Mouse (Mus musculus): ENCODE data around the gene Ablim1. TPM values are rescaled to one million over a fixed set of nuclear protein-coding genes. Genes with fewer than 3 reads are reported as not detected.
"Not testable (repeated sequence)": the region's sequence is repeated elsewhere in the genome, so short reads cannot be mapped to it uniquely, and the experiment has no call there.

Gene Ablim1
- total RNA-seq, 2 experiments from 2014 or later, result 489 to 510 TPM

DNA sequence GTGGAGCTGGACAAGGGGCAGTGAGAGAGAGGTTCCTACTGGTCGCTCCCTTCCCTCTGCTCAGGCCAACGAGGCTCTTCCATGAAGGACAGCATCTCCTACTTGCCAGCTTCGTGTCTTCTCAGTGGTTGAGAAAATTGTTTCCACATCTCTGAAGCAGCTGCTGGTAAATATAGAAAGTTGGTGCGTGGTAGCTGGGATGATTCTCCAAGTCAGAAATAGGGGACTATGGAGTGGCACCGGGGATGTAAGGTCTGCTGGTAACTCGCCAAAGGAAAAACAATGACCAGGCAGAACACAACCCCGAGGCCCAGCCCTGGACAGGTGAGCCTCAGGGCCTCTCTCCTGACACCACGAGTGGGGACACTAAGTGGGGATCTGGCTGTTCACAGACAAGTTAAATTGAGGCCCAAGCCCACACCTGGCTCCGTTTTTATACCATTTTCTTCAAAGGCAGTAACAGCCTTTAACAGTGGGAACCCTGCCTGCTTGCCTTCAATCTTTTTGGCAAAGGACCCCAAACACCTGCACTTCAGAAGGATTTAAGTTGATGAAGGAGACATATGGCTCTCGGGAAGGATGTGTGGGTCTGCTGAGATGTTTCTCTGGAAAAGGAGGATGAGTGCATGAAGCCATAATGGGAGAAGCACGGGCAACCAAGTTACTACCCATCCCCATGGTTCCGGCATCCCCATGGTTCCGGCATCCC lies 175.7 kb downstream of the Ablim1 start:
- no peak for DNase-seq
- intact Hi-C loops (cut with DNase I), result loop anchor here (1.0 to 10.0 kb wide), 3 partner anchors 189 to 316 kb away; partner anchors contain the start of gene Trub1

DNA sequence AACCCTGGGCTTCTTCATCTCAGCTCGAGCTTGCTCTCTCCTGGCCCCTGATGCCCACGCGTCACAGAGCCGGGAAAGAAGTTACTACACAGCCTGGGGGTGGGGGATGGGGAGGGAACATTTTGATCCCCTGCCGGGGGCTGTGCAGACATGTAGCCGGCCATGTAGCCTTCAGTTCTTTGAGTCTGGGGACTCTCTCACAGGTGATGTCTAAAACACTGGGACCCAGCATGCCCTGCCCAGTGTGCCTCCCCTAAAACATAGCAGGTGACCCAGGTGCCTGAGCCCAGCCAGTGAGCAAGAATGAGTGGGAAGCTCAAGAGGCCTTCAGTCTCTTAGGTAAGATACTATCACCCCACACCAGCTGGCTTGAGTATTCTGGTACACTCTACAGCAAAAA lies 176.2 kb downstream of the Ablim1 start:
- intact Hi-C loops (cut with DNase I), result loop anchor here (1.0 to 10.0 kb wide), 3 partner anchors 190 to 316 kb away; partner anchors contain the start of gene Trub1
- no peak for DNase-seq

DNA sequence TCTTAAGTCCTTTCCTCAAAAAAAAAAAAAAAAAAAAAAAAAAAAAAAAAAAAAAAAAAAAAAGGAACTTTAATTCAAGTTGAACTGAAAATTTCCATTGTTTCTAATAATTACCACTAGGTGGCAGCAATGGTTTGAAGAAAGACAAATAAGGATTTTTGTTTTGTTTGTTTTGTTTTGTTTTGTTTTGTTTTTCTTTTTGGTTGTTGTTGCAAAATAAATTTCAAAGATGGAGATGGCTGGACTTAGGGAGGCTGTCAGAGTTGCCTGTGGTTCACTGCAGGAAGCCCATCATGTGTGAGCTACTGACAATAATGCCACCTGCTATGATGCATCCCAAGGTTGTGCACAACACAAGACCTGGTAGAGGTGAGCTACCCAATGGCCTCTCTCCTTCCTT lies 176.7 kb downstream of the Ablim1 start:
- no peak for DNase-seq
- intact Hi-C loops (cut with DNase I), result loop anchor here (1.0 to 10.0 kb wide), 3 partner anchors 190 to 317 kb away; partner anchors contain the start of gene Trub1

DNA sequence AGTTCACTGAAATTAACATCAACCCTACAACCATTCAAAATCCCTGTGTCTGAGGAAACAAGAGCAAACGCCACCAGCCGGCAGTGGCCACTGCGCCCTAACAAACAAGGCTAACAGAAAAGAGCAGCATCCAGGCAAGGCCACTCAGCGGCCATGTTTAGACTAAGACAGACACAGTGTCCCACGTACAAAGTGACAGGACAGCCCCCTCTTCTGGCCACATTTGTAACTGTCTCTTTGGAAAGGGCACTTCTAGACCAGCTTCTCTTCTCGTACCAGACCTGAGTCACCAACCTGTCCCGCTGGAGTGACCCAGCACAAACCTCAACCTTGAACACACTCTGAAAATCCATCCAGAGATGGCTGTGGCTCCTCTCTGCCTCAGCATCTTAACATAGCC lies 178.5 kb downstream of the Ablim1 start:
- intact Hi-C loops (cut with DNase I), result loop anchor here (1.0 to 10.0 kb wide), 3 partner anchors 70 to 319 kb away; partner anchors contain the start of gene Trub1
- DNase-seq, result peak; percentile 61 to 82

DNA sequence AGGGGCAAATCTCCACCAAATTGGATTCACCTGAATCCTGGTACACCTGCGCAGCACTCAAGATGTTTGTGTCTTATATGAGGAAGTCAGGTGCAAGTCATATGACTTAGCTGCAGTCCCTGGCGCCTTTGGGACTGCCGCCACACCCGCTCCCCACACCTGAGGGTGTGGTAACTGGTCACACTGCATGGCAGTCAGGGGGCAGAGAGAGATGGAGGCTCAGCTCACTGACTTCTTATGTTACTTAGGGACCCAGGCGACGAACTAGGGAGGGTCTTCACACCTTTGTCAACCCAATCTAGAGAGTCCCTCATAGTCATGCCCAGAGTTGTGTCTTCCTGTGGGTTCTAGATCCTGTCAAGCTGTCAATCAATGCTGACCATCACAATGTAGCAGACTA lies 179.1 kb downstream of the Ablim1 start:
- intact Hi-C loops (cut with DNase I), result loop anchor here (1.0 to 10.0 kb wide), 3 partner anchors 69 to 319 kb away; partner anchors contain the start of gene Trub1

DNA sequence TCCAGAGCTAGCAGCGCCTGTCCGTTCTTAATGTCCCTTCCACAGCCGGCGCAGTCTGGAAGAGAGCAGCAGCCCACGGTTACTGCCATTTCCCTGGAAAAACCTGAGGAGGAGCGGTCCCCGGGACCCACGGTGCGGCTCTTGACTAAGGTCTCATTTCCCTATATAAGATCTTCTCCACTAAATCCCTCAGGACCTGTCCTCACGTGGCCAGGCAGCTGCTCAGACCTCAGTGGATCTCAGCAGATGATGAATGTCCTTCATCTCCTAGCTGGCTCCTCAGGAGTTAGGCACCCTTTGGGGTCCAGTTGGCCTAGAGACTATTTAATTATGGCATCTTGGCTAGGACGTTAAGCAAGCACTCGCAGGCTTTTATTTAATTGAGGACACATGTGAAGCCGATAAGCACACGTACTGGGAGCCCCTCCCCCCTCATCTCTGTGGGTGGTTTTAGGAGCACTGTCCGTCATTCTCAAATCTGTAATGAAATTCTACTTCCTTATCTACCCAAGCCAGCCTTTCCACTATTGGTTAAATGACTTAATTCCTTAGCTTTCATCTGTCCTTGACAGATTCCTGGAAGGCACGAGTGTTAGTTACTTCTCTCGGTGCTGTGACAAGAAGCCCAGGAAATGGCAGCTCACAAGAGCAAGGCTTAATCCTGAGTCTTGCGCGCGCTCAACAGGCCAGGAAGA lies 179.9 kb downstream of the Ablim1 start:
- DNase-seq, result peak; percentile 44 to 52
- intact Hi-C loops (cut with DNase I), result loop anchor here (5.0 to 10.0 kb wide), 3 partner anchors 38 to 320 kb away; partner anchors contain the start of gene Trub1

More for the DNA sequence above, 179.1 kb downstream of the Ablim1 start:
- DNase-seq, result not testable (repeated sequence)

DNA sequence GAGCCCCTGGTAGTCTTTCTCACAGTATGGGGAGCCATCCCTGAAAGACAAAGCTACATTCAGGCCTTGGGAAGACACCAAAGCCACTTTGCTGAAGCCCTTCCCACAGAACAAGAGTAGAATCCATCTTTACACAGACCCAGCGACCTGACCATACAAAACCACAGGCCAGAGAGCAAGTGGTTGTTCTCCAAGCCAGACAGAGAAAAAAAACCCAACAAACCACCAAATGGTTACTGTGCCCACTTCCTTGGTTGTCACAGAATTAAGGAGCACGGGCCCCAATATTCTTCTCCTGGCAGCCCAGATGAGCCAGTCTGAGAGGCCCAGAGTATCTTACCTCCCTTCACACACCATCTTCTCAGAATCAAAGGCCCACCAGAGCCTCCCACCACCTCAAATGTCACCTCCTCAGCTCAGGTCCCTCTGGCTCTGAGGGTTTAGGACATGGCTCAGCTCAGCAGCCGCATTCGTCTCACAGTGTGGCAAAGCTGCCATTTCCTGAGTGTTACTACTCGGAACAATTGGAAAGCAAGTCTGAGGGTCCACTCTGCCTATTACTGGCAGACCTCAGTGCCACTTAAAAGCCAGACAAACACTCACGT lies 181.7 kb downstream of the Ablim1 start:
- DNase-seq, result no peak
- intact Hi-C loops (cut with DNase I), result loop anchor here (5.0 to 10.0 kb wide), 2 partner anchors 36 to 322 kb away; partner anchors contain the start of gene Trub1

DNA sequence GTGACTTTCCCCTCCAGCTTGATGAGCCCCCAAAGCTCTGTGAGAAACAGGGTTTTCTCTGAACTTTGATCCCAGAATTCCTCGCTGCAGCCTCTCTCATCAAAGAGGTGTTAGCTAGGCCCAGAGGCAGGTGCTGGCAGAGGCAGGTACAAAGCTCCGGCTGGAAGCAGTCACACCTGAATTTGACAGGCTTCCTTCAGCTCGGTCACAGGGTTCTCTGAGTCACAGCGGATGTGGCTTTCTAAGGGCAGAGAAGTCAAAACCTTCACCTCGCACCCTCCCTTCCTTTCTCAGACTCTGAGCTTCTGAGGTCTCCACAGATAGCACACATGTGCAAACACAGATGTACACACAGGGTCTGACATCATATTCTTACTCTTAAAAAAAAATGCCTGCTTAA lies 182.4 kb downstream of the Ablim1 start:
- DNase-seq, result no peak

DNA sequence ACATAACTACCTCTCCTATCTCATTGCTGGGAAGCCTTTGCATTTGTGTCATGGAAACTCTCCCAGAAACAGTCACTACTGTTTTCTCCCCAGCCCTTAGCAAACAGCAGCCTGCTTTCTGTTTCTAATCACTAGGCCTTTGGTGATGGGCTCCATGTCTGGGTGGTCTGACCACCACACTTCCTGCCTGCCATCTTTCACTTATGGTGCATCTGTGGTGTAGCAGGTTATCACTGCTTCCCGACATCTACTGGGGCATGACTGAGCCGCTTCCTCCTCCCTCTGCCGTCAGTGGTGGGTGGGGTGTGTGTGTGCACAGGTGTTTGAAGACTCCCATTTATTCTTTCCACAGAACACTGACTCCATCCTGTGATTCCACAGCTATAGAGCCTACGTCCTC lies 183.4 kb downstream of the Ablim1 start:
- DNase-seq, result no peak
- intact Hi-C loops (cut with DNase I), result loop anchor here (5.0 to 10.0 kb wide), 2 partner anchors 34 to 323 kb away; partner anchors contain the start of gene Trub1

More for the DNA sequence above, 182.4 kb downstream of the Ablim1 start:
- intact Hi-C loops (cut with DNase I), result loop anchor here (5.0 to 10.0 kb wide), 2 partner anchors 35 to 323 kb away; partner anchors contain the start of gene Trub1

DNA sequence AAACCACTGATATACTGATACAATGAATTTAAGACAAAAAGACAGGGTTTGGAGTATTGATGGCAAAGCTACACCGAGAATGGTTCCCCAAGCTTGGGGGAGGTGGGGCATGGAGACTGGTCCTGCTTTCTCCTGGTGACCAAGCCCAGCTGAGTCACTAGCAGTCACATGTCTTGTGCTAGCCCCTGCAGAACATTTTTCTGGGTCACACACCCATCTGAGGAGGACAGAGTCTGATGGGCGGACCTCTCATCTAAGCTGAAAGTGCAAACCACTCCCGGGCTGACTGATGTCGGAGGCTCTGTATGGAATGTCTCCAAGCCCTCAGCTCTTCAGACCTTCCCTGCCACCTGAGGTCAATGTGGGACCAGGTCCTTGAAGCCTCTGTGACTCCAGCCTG lies 184.1 kb downstream of the Ablim1 start:
- no peak for DNase-seq
- intact Hi-C loops (cut with DNase I), result loop anchor here (5.0 to 10.0 kb wide), 2 partner anchors 33 to 324 kb away; partner anchors contain the start of gene Trub1

DNA sequence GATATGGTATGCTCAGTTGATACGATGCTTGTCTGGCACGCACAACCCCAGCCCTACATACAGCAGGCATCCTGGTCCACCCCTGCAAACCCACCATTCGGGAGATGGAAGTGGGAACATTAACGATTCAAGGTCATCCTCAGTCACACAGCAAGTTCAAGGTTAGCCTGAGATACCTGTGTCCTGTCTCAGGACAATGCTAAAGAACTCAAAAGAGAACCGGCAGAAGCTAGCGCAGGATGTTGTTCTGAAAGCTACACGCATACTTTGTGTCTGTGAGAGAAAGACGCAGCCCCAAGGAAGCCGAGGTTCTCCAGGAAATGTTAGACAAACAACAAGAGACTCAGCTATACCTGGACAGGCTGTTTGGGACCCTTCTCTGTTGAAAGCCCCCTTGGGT lies 185.0 kb downstream of the Ablim1 start:
- DNase-seq, result no peak
- intact Hi-C loops (cut with DNase I), result loop anchor here (5.0 to 10.0 kb wide), 2 partner anchors 32 to 325 kb away; partner anchors contain the start of gene Trub1

DNA sequence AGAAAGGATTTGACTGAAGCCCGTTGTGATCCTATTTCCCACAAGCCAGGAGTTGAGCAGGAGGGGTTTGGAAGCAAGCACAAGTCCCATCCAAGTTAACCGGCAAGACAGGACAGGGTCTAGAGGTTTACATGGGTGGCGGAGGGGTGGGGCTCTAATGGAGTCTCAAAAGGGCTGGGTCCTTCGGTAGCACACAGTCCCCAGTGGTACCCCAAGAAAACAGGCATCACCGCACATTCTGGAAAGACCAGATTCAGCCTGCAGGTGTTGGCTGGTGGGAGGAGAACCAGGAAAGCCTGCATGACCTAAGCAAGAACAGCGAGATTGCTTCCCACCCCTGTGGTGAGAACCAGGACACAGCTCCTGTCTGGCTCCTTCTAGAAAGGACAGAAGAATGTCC lies 186.7 kb downstream of the Ablim1 start:
- intact Hi-C loops (cut with DNase I), result no loop called here

DNA sequence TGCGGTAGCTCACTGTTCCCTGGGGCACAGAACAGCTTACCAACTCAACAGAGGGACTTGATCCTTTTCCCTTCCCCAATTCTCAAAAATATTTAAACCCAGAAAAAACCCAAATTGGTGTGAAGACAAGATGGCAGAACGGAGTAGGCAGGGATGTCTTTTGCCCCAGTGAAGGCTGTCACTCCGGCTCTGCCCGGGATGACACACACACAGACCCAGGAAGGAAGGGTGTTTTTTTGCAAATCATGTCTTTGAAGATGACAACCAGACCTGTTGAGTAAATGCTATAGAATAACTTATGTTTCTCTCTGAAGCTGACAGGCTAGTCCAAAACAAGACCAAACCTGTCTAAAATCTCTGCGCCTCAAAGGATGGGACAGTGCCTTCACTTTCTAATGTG lies 187.2 kb downstream of the Ablim1 start:
- intact Hi-C loops (cut with DNase I), result no loop called here
- DNase-seq, result no peak

More for the DNA sequence above, 186.7 kb downstream of the Ablim1 start:
- DNase-seq, result no peak

DNA sequence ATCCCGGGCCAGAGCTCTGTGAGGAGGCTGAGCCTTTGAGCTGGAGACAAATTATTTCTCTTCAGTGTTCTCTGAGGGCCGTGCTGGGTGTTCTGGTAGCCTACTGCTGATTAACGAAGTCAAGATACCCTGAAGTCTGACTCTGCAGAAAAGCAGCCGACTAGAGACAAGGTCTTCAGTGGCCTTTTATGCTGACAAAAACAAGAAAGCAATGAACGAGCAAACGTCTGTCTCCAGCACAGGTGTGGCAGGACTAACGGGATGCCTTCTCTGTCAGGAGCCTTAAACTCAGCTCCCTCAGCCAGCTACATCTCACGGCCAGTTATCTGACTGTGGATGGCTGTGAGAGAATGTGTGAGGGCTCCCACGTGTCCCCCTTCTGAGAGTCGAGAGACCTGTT lies 187.8 kb downstream of the Ablim1 start:
- DNase-seq, result no peak
- intact Hi-C loops (cut with DNase I), result no loop called here

DNA sequence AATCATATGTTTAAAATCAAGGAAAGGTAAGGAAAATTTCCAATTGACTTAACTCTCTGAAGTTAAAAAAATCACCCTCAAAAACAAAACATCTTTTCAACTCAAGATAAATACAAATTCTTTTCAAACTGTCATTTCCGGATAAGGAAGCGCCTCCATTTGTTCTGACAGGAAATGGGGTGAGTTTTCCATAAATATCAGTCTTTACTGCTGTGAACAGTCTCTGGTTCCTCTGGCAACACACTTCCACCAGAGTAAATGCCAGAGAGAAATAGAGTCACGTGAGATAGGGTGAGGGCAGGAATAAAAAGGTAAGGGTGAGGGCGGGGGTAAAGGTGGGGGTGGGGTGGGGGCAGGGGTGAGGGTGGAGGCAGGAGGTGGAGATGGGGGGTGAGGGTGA lies 189.8 kb downstream of the Ablim1 start:
- intact Hi-C loops (cut with DNase I), result no loop called here

DNA sequence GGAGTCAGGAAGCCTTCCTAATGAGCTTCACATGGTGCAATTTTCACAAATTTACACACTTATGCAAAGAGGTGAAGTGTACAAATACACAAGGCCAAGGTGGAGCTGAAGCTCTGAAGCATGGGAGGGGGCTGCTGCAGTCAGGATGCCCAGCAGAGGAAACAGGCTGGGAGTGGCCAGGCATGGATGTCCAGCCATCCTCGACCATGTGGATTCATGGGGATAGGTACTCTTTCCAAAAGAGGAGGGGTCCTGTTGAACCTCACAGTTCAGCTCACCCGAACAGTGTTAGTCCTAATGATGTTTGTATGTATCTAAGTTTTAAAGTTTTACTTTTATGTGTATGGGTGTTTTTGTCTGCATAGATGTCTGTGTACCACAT lies 190.6 kb downstream of the Ablim1 start:
- no peak for DNase-seq
- intact Hi-C loops (cut with DNase I), result no loop called here

More for the DNA sequence above, 189.8 kb downstream of the Ablim1 start:
- DNase-seq, result no peak

DNA sequence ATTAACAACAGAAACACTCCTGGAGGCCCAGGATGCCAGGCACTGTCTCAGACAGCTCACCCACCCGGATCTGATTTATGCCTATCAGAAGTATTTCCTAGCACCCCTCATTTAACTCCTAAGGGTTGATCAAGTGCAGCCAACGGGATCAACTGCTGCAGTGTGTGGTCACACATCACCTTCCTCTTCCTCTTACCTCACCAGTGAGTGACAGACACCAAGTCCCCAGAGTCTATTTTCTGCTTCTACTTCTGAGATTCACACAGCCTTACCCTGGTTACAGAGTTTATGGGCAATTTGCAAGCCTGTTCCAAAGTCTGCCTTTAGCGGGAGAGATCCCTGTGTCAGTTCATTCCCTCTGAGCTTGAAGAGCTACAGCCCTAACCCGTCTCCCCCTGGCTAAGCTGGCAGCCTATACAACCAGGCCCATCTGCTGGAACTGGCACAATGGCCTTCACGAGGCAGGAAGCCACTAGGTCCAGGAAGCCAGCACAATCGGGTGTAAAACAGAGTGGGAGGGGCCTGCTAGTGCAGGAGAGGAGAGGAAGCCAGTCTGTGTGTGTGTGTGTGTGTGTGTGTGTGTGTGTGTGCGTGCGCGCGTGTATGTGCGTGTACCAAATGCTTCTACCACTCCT lies 191.1 kb downstream of the Ablim1 start:
- intact Hi-C loops (cut with DNase I), result no loop called here
- peak; percentile 63 for DNase-seq

DNA sequence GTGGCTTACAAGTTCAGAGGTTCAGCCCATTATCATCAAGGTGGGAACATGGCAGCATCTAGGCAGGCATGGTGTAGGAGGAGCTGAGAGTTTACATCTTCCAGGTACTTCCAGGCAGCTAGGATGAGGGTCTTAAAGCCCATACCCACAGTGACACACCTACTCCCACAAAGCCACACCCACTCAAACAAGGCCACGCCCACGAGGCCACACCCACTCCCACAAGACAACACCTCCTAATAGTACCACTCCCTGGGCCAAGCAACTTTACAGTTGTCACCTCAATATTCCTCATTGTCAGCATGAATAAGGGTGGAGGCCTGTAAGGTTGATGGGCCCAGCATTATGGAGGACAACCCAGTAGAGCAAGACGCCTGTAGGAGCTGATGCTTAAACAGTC lies 192.5 kb downstream of the Ablim1 start:
- intact Hi-C loops (cut with DNase I), result no loop called here
- DNase-seq, result no peak

DNA sequence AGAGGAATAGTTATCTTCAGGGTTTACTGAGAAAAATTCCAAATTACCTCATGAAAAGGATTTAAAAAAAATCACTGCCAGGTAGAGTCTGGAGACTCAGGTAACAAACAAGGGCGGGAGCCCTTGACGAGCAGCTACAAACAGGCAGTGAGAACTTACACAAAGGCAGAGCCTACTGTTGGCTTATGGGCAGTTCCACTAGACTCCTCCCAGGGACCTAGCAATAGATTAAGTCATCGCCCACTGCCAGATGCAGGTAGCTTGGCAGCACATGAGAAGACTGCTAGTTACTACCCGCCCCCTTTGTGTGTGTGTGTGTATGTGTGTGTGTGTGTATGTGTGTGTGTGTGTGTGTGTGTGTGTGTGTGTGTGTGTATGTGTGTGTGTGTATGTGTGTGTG lies 193.7 kb downstream of the Ablim1 start:
- intact Hi-C loops (cut with DNase I), result no loop called here
- no peak for DNase-seq

DNA sequence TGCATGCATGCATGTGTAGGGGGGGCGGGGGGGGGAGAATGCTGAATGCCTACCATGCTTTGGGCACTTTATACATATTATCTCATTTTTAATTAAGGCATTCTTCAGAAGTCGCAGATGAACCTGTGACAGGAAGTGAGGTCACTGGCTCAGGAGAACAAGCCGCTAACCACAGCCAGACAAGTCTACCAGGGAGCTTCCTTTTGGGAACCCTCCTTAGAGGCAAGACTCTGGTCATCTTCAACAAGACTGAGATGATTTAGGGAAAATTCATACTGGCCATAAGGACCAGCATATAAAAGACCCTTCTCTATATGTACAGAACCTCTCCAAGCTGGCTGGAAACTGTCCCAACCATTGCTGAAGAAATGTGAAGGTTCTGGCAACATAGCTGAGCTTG lies 195.1 kb downstream of the Ablim1 start:
- DNase-seq, result no peak
- intact Hi-C loops (cut with DNase I), result no loop called here
